Mouse (Mus musculus): ENCODE measurements around the gene Ssna1. TPM values are rescaled to one million over a fixed set of nuclear protein-coding genes. Genes with fewer than 3 reads are reported as not detected.

Gene Ssna1
- polyA plus RNA-seq, 1 experiment from 2014 or later: 244 TPM

DNA sequence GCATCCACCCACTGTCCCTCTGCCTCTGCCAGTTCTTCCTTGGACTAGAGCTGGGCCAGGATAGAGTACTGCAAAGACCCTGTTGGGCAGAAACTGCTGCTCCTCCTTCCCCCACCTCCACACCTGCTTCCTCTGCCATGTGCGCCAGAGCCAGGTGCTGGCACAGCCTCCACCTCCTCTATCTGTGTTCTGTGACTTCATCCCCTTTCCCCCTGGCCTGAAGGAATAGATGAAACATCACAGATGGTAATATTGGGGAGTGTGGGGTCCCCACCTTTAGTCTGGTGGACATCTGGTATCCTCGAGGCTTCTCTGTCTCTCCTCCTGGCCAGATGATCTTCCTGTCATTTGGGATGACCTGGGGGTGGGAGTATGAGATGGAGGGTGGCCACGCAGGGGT lies 31.2 kb upstream of the Ssna1 start:
- ATAC-seq (ENCODE audit: insufficient number of reproducible peaks, low FRiP score, low TSS enrichment, low read depth): no peak
- H3K27me3 ChIP-seq: peaks cover 56% of the 10 kb centered on the region
- H3K4me3 ChIP-seq: no peak overlapping the region

DNA sequence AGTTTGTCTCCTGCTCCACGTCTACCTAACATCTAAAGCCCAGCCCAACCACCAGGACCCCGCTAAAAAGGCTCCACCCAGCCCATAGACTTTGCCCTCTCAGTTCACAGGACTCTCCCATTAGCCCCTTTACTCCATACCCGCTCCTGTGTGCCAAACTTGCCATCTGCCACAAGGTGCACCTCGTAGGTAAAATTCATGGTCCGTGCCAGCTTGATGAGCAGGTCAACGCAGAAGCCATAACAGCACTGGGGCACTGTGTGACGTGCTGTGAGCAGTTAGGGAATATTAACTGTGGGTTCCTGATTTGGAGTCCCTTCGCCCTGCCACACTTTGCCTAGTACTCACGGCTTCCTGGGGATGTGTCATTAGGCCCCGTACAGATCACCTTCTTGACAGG lies 25.8 kb upstream of the Ssna1 start:
- Histone ChIP-seq H3K4me2 (no peak overlapping the region), H3K4me3 (no peak overlapping the region), H3K9ac (no peak overlapping the region), H3K27ac (no peak overlapping the region), H3K27me3 (peaks cover 58% of the 10 kb centered on the region), H3K4me1 (no peaks in the 10 kb centered on the region), H3K36me3 (no peaks in the 10 kb centered on the region), H3K9me3 (no peaks in the 10 kb centered on the region)
- WGBS: 78% methylated on average over 10 of the region's 10 CpGs
- no peak for ATAC-seq (ENCODE audit: insufficient number of reproducible peaks, low FRiP score, low TSS enrichment, low read depth)

More for the DNA sequence above, 31.2 kb upstream of the Ssna1 start:
- H3K4me1 ChIP-seq: peaks cover 13% of the 10 kb centered on the region
- no peak overlapping the region for H3K9ac ChIP-seq
- 56% methylated on average over 3 of the region's 3 CpGs for WGBS
- H3K4me2 ChIP-seq: no peak overlapping the region
- no peaks in the 10 kb centered on the region for H3K36me3 ChIP-seq
- H3K27ac ChIP-seq: no peak overlapping the region
- no peaks in the 10 kb centered on the region for H3K9me3 ChIP-seq

DNA sequence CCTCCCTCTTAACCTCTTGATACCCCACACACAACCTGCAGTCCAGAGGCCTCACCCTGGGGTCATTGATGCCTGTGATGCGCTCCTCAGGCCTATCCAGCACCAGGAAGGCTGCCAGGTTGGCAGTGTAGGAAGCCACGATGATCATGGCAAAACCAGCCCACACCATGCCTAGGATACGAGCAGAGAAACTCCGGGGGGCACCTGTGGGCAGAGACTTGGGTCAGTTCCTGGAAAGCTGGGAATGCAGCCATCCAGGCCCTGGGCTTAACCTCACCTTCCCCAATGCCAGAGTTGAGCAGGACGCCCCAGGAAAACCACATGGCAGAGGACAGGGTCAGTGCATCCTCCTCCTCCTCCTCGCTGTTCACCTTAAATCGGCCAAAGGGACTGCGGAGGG lies 24.9 kb upstream of the Ssna1 start:
- 72% methylated on average over 8 of the region's 8 CpGs for WGBS
- H3K4me3 ChIP-seq: no peak overlapping the region
- H3K27me3 ChIP-seq: peaks cover 64% of the 10 kb centered on the region
- H3K36me3 ChIP-seq: no peaks in the 10 kb centered on the region
- H3K4me2 ChIP-seq: no peak overlapping the region
- no peak overlapping the region for H3K27ac ChIP-seq
- no peak overlapping the region for H3K9ac ChIP-seq
- peaks cover 7% of the 10 kb centered on the region for H3K4me1 ChIP-seq
- ATAC-seq (ENCODE audit: insufficient number of reproducible peaks, low FRiP score, low TSS enrichment, low read depth): no peak
- no peaks in the 10 kb centered on the region for H3K9me3 ChIP-seq

DNA sequence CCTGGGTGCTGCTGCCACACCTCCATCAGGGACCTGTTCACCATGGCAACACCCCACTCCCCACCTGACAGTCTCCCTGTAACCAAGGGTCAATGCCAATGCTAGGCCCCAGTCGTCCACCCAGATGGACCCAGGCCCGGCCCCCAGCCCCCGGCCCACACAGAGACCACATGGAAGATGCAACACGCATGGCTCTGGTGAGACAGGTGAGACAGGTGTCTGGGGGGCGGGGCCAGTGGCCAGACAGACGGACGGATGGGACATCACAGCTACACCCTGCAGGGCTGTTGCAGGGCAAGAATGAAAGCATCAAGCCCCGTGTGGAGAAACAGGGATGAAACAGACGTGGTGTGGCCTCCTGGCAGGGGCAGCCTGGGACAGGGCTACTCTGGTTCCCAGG lies 21.5 kb upstream of the Ssna1 start:
- H3K9me3 ChIP-seq: no peaks in the 10 kb centered on the region
- H3K27ac ChIP-seq: no peak overlapping the region
- no peak overlapping the region for H3K4me3 ChIP-seq
- H3K27me3 ChIP-seq: peaks cover 98% of the 10 kb centered on the region
- H3K36me3 ChIP-seq: no peaks in the 10 kb centered on the region
- WGBS: 69% methylated on average over 9 of the region's 9 CpGs
- H3K4me1 ChIP-seq: peaks cover 39% of the 10 kb centered on the region
- no peak overlapping the region for H3K4me2 ChIP-seq
- H3K9ac ChIP-seq: no peak overlapping the region
- no peak for ATAC-seq (ENCODE audit: insufficient number of reproducible peaks, low FRiP score, low TSS enrichment, low read depth)

DNA sequence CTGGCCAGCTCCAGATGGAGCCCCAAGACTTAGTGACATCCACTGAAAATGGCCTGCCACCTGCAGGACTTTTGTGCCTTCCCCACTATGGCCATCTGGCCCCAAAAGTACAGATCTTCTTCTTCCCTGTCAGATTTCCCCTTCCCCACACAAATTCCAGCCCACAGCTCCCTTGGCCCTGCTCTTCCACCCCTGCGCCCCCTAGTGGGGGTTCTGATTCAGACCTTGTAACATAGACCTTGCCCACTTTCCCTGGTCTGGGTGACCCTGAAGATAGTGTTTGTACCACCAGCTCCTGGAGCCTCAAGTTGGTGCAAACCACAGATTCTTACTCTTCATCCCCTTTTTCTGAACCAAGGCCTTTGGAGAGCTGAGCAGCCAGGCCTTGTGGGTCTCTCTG lies 20.6 kb upstream of the Ssna1 start:
- Histone ChIP-seq H3K36me3 (no peaks in the 10 kb centered on the region), H3K4me2 (peak overlapping the region; percentile 55; the same call in 1 of the 2 replicates), H3K27me3 (peaks cover 100% of the 10 kb centered on the region), H3K9me3 (no peaks in the 10 kb centered on the region), H3K27ac (no peak overlapping the region), H3K4me1 (peaks cover 39% of the 10 kb centered on the region), H3K4me3 (0 out of 2 replicates have a peak overlapping the region, but pooled peaks have one; percentile 36), H3K9ac (no peak overlapping the region)
- no peak for ATAC-seq (ENCODE audit: insufficient number of reproducible peaks, low FRiP score, low TSS enrichment, low read depth)
- 0% methylated on average over 1 of the region's 1 CpGs for WGBS

DNA sequence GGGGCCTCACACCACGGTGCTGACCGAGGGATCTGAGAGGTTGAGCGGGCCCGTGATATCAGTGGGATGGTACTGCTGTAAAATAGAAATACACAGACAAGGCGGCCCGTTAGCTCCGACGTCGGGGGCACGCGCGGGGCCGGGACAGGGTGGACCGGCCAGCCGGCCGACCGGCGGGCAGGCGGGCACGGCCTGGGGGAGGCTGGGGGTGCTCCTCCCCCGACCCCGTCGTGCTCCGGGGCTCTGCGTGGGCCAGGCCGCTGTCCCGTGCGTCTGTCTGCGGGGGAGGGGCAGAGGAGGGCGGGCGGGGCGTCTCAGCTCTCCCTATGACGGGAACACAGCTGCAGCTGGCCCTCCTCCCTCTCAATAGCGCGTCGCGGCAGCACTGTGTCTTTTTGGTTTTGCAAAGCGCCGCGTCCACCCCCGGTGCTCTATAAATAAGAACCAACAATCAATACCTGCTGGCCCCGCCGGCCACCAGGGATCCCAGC lies 19.9 kb upstream of the Ssna1 start:
- no peak overlapping the region for H3K27ac ChIP-seq
- 3% methylated on average over 34 of the region's 43 CpGs for WGBS
- no peak for ATAC-seq (ENCODE audit: insufficient number of reproducible peaks, low FRiP score, low TSS enrichment, low read depth)
- H3K9ac ChIP-seq: no peak overlapping the region
- peak overlapping the region; percentile 36 for H3K4me3 ChIP-seq
- H3K4me1 ChIP-seq: peaks cover 43% of the 10 kb centered on the region
- peak overlapping the region; percentile 55 for H3K4me2 ChIP-seq
- peaks cover 100% of the 10 kb centered on the region for H3K27me3 ChIP-seq
- no peaks in the 10 kb centered on the region for H3K9me3 ChIP-seq
- H3K36me3 ChIP-seq: no peaks in the 10 kb centered on the region

DNA sequence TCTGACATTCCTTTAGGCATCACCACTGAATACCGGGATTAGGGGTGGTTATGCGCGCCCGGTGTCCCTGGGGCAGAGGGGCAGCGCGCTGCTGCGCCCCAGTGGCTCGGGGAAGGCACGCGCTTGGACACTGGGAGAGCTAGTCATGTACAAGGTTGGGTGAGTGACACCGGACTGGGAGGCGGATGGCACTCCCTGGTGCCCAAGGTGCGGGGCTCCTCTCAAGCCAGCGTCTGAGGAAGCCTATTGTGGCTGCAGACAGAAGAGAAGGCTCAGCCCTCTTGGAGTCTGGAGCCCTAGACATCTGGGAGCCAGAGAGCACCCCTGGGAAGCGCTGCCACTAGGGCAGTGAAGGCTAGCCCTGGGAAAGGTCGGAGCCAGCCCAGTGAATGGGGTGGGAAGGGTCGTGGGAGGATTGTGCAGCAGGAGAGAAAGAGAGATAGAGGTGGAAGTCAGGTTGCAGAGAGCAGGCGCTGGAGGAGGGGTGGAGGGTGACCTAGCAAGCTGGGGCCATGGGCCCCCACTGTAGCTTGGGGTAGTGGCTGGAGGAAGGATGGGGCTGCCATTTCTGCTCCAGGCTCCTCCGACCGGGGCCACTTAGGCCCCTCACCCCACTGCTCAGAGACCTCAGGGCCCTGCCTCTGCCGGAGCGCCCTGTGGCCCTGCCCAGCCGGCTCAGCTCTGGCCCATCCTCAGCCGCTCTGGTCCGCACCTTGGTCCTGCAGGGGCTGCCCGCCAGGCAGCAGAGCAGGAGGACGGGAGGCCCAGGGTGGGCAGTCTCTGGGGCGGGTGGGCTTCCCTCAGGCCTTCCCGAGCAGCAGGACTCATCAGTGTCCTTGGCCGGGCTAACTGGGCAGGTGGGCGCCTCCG lies 19.2 kb upstream of the Ssna1 start:
- H3K4me3 ChIP-seq: peak overlapping the region; percentile 36
- H3K4me2 ChIP-seq: peak overlapping the region; percentile 55
- 7% methylated on average over 32 of the region's 32 CpGs for WGBS
- H3K36me3 ChIP-seq: no peaks in the 10 kb centered on the region
- no peak for ATAC-seq (ENCODE audit: insufficient number of reproducible peaks, low FRiP score, low TSS enrichment, low read depth)
- peaks cover 48% of the 10 kb centered on the region for H3K4me1 ChIP-seq
- no peaks in the 10 kb centered on the region for H3K9me3 ChIP-seq
- peaks cover 97% of the 10 kb centered on the region for H3K27me3 ChIP-seq
- no peak overlapping the region for H3K9ac ChIP-seq
- no peak overlapping the region for H3K27ac ChIP-seq

DNA sequence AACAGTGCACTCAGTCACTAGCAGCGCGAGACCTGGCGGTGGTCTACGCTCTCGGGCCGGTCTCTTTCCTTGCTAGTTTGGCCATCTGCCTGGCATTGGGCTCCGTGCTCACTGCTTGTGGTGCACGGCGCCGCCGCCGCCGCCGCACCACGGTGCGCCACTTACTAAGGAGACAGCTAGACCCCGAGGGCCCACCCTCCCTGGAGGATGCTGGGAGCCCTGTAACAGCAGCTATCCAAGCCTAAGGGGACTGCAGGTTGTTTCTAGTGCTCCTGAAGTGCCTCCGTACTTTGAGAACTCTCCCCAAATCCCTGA lies 18.5 kb upstream of the Ssna1 start:
- Histone ChIP-seq H3K4me3 (peak overlapping the region; percentile 27), H3K27ac (no peak overlapping the region), H3K9me3 (no peaks in the 10 kb centered on the region), H3K9ac (no peak overlapping the region), H3K27me3 (peaks cover 91% of the 10 kb centered on the region), H3K4me2 (peak overlapping the region; percentile 42), H3K4me1 (peaks cover 53% of the 10 kb centered on the region), H3K36me3 (peaks cover 3% of the 10 kb centered on the region)
- under 1% methylated on average over 18 of the region's 18 CpGs for WGBS
- ATAC-seq (ENCODE audit: insufficient number of reproducible peaks, low FRiP score, low TSS enrichment, low read depth): no peak

DNA sequence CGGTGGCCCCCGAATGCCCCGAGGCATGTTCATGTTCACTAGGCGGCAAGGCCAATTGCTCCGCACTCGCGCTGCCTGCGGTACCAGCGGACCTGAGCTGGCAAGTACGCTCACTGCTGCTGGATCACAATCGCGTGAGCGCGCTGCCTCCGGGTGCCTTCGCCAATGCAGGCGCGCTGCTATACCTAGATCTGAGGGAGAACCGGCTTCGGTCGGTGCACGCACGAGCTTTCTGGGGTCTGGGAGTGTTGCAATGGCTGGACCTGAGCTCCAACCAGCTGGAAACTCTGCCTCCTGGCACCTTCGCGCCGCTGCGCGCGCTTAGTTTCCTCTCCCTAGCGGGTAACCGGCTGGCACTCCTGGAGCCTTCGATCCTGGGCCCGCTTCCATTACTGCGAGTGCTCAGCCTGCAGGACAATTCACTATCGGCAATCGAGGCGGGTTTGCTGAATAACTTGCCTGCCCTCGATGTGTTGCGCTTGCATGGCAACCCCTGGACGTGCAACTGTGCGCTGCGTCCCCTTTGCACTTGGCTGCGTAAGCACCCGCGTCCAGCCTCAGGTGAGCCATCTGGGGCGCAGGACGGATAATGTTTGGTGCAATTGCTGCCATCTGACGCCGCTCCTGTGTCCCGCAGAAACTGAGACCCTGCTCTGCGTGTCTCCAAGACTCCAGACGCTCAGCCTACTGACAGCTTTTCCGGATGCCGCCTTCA lies 18.0 kb upstream of the Ssna1 start:
- no peak for ATAC-seq (ENCODE audit: insufficient number of reproducible peaks, low FRiP score, low TSS enrichment, low read depth)
- no peak overlapping the region for H3K9ac ChIP-seq
- peaks cover 57% of the 10 kb centered on the region for H3K4me1 ChIP-seq
- H3K27ac ChIP-seq: no peak overlapping the region
- peak overlapping the region; percentile 27 for H3K4me3 ChIP-seq
- 2% methylated on average over 54 of the region's 54 CpGs for WGBS
- no peaks in the 10 kb centered on the region for H3K9me3 ChIP-seq
- H3K27me3 ChIP-seq: peaks cover 86% of the 10 kb centered on the region
- peak overlapping the region; percentile 42 for H3K4me2 ChIP-seq
- peaks cover 8% of the 10 kb centered on the region for H3K36me3 ChIP-seq

DNA sequence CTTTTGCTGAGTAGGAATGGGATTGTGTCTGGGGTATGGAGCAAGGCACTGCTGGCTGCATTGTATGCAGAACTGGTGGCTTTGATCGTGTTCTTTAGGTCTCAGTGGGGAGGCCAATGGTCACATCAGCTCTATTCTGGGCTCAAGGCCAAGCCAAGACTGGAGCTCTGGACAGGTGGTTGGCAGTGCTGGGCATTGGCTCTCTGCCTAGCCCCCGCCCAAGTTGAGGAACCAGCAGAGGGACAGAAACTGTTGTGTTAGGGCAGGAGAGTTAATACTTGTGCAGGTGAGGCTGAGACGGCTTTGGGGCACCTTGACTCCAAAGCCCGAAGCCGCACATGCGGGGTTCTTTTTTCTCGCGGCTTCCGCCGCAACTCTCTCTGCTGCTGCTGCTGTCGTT lies 17.4 kb upstream of the Ssna1 start, which contains the start of gene Lrrc26:
Gene Lrrc26 (plus strand): TSS at position 265 of the 400 bp plus-strand sequence.
- 7% methylated on average over 11 of the region's 11 CpGs for WGBS
- peaks cover 14% of the 10 kb centered on the region for H3K36me3 ChIP-seq
- peak within 1 kb of the TSS; percentile 42 for H3K4me2 ChIP-seq
- H3K9me3 ChIP-seq: no peaks in the 10 kb centered on the region
- peaks cover 80% of the 10 kb centered on the region for H3K27me3 ChIP-seq
- H3K4me3 ChIP-seq: peak within 1 kb of the TSS; percentile 27
- peaks cover 59% of the 10 kb centered on the region for H3K4me1 ChIP-seq
- ATAC-seq (ENCODE audit: insufficient number of reproducible peaks, low FRiP score, low TSS enrichment, low read depth): no peak
- H3K27ac ChIP-seq: no peak within 1 kb of the TSS
- H3K9ac ChIP-seq: no peak within 1 kb of the TSS

DNA sequence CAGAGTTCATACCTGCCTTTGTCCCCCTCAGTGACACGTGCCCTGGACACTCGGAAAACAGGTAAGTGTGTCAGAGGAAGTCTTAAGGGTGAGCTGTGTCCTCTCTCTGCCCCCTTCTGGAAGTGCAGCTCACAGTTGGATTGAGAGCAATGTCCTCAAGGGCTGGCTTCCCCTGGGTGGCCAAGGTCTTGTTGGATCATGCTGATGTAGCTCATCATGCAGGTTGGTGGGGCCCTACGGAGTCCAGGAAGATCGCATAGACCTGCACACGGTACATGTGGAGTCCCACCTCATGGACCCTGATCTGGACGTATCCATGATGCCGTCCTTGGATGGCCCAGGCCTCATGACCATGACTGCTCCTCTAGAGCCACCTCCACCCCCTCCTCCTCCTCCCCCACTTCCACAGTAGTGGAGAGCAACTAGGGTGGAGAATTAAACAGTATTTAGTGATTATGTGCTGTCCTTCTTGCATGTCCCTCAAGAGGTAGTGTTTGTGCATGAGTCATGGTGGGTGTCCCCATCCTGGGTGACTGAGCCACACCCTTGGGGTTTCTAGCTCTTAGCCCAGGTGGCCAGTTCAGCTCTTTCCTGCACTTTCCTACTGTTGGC lies 16.6 kb upstream of the Ssna1 start:
- Histone ChIP-seq H3K4me1 (peaks cover 59% of the 10 kb centered on the region), H3K9ac (no peak overlapping the region), H3K9me3 (no peaks in the 10 kb centered on the region), H3K4me3 (no peak overlapping the region), H3K27ac (no peak overlapping the region), H3K36me3 (peaks cover 22% of the 10 kb centered on the region), H3K4me2 (no peak overlapping the region), H3K27me3 (peaks cover 72% of the 10 kb centered on the region)
- ATAC-seq (ENCODE audit: insufficient number of reproducible peaks, low FRiP score, low TSS enrichment, low read depth): no peak
- WGBS: 86% methylated on average over 7 of the region's 7 CpGs

All from limb, embryonic 15.5 days (tissue).